Mouse (Mus musculus): ENCODE data around the gene Usp28. TPM values are rescaled to one million over a fixed set of nuclear protein-coding genes. Genes with fewer than 3 reads are reported as not detected.
A peak's percentile ranks its signal among the peaks of the same experiment; 100 is the strongest.
"Not testable (repeated sequence)": the region's sequence is repeated elsewhere in the genome, so short reads cannot be mapped to it uniquely, and the experiment has no call there.

Usp28 gene
- total RNA-seq, 1 experiment, result 70.1 TPM

DNA sequence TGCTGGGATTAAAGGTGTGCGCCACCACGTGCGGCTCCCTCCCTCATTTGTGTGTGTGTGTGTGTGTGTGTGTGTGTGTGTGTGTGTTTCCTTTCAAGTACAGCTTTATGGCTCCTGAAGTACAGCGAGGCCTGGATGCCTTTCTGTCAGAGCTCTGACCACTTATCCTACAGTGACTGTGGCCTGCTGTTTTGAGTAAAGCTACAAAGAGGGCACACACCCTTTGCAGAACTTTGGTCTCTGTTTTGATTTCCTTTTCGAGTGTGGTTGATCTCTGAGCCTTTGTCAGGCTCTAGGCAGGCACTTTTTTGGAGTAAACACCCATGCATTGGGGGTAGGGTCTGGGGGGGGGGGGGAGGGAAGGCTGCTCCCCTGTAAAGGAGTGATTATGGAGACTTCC is 4.8 kb upstream of the Usp28 start:
- TF ChIP-seq CHD2 (IDR thresholded peaks at IDR 0.05; ENCODE audit: low read depth, low read length) (no peak), HCFC1 (IDR thresholded peaks at IDR 0.05; ENCODE audit: borderline replicate concordance, insufficient read depth, low read length) (no peak), ZNF384 (IDR thresholded peaks at IDR 0.05; ENCODE audit: low read depth, low read length) (no peak)
- Histone ChIP-seq H3K4me1 (ENCODE audit: control insufficient read depth in 2 of 2, insufficient read depth in 2 of 2, low read length in 2 of 2, poor library complexity in 1 of 2) (peaks cover 3 to 12% of the 10 kb centered on the region in 2 experiments; a peak in 2 of 4 replicates), H3K9me3 (ENCODE audit: control insufficient read depth, insufficient read depth, low read depth, low read length) (no peaks in the 10 kb centered on the region), H3K36me3 (ENCODE audit: control insufficient read depth, insufficient read depth, low read length, poor library complexity, severe bottlenecking) (no peaks in the 10 kb centered on the region), H3K27ac (ENCODE audit: insufficient read depth, low read depth, low read length, poor library complexity, severe bottlenecking) (0 out of 2 replicates have a peak overlapping the region, but pooled peaks have one; percentile 1), H3K4me3 (ENCODE audit: insufficient read depth in 1 of 2, low read depth in 1 of 2, low read length in 2 of 2, poor library complexity in 1 of 2, severe bottlenecking in 1 of 2) (no peak overlapping the region), H3K9ac (ENCODE audit: insufficient read depth, low read depth, low read length, poor library complexity, severe bottlenecking) (no peak overlapping the region)
- no peak for DNase-seq (ENCODE audit: low read depth, low spot score)
- in situ Hi-C loops (cut with MboI; ENCODE audit: low sequenced_read_pairs in 2 of 2, unreplicated experiment in 2 of 2), result no loop called here

DNA sequence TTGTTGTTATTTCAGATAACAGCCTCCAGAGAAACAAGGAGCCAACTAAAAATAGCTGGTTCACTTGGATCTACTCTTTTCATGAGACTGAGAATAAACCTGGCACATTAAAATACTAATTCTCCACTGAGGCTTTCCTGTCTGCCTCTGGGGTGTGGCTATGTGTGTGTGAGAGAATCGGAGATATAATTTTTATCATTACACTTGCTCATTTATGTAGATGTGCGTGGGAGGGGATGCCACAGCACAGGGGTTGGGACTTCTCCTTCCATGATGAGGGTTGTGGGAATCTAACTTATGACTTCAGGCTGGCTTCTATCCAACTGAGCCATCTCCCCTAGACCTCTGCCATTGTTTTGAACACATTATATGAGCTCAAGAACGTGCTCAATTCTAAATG is 4.4 kb upstream of the Usp28 start:
- peaks cover 3 to 12% of the 10 kb centered on the region in 2 experiments; a peak in 2 of 4 replicates for H3K4me1 ChIP-seq (ENCODE audit: control insufficient read depth in 2 of 2, insufficient read depth in 2 of 2, low read length in 2 of 2, poor library complexity in 1 of 2)
- no peaks in the 10 kb centered on the region for H3K36me3 ChIP-seq (ENCODE audit: control insufficient read depth, insufficient read depth, low read length, poor library complexity, severe bottlenecking)
- TF ChIP-seq HCFC1 (IDR thresholded peaks at IDR 0.05; ENCODE audit: borderline replicate concordance, insufficient read depth, low read length), result no peak
- no peak for TF ChIP-seq MAFK (IDR thresholded peaks at IDR 0.05; ENCODE audit: insufficient read depth, low read depth, low read length)
- no peak for TF ChIP-seq ZC3H11A (IDR thresholded peaks at IDR 0.05; ENCODE audit: borderline replicate concordance, low read depth, low read length)
- no peak for TF ChIP-seq CHD2 (IDR thresholded peaks at IDR 0.05; ENCODE audit: low read depth, low read length)
- TF ChIP-seq ZNF384 (IDR thresholded peaks at IDR 0.05; ENCODE audit: low read depth, low read length), result no peak
- H3K27ac ChIP-seq (ENCODE audit: insufficient read depth, low read depth, low read length, poor library complexity, severe bottlenecking), result no peak overlapping the region
- H3K9me3 ChIP-seq (ENCODE audit: control insufficient read depth, insufficient read depth, low read depth, low read length), result no peaks in the 10 kb centered on the region
- H3K9ac ChIP-seq (ENCODE audit: insufficient read depth, low read depth, low read length, poor library complexity, severe bottlenecking), result no peak overlapping the region
- DNase-seq (ENCODE audit: low read depth, low spot score), result no peak
- in situ Hi-C loops (cut with MboI; ENCODE audit: low sequenced_read_pairs in 2 of 2, unreplicated experiment in 2 of 2), result no loop called here
- H3K4me3 ChIP-seq (ENCODE audit: insufficient read depth in 1 of 2, low read depth in 1 of 2, low read length in 2 of 2, poor library complexity in 1 of 2, severe bottlenecking in 1 of 2), result no peak overlapping the region

GRCm38 (mm10) chr9:48981827-48982226 is 3.3 kb upstream of the Usp28 start:
- TF ChIP-seq ZNF384 (IDR thresholded peaks at IDR 0.05; ENCODE audit: low read depth, low read length) (no peak), HCFC1 (IDR thresholded peaks at IDR 0.05; ENCODE audit: borderline replicate concordance, insufficient read depth, low read length) (no peak), CHD2 (IDR thresholded peaks at IDR 0.05; ENCODE audit: low read depth, low read length) (no peak), MAFK (IDR thresholded peaks at IDR 0.05; ENCODE audit: insufficient read depth, low read depth, low read length) (no peak), ZC3H11A (IDR thresholded peaks at IDR 0.05; ENCODE audit: borderline replicate concordance, low read depth, low read length) (no peak)
- Histone ChIP-seq H3K9ac (ENCODE audit: insufficient read depth, low read depth, low read length, poor library complexity, severe bottlenecking) (no peak overlapping the region), H3K27ac (ENCODE audit: insufficient read depth, low read depth, low read length, poor library complexity, severe bottlenecking) (no peak overlapping the region), H3K36me3 (ENCODE audit: control insufficient read depth, insufficient read depth, low read length, poor library complexity, severe bottlenecking) (no peaks in the 10 kb centered on the region), H3K9me3 (ENCODE audit: control insufficient read depth, insufficient read depth, low read depth, low read length) (no peaks in the 10 kb centered on the region), H3K4me3 (ENCODE audit: insufficient read depth in 1 of 2, low read depth in 1 of 2, low read length in 2 of 2, poor library complexity in 1 of 2, severe bottlenecking in 1 of 2) (no peak overlapping the region), H3K4me1 (ENCODE audit: control insufficient read depth in 2 of 2, insufficient read depth in 2 of 2, low read length in 2 of 2, poor library complexity in 1 of 2) (peaks cover 3 to 12% of the 10 kb centered on the region in 2 experiments; a peak in 2 of 4 replicates)
- DNase-seq (ENCODE audit: low read depth, low spot score), result no peak
- in situ Hi-C loops (cut with MboI; ENCODE audit: low sequenced_read_pairs in 2 of 2, unreplicated experiment in 2 of 2), result no loop called here

GRCm38 (mm10) chr9:48983801-48984200 is 1.4 kb upstream of the Usp28 start:
- TF ChIP-seq CHD2 (IDR thresholded peaks at IDR 0.05; ENCODE audit: low read depth, low read length), result 0 out of 2 replicates have a peak, but pooled peaks have one; percentile 21
- DNase-seq (ENCODE audit: low read depth, low spot score); H3K9me3 ChIP-seq (ENCODE audit: control insufficient read depth, insufficient read depth, low read depth, low read length); H3K9ac ChIP-seq (ENCODE audit: insufficient read depth, low read depth, low read length, poor library complexity, severe bottlenecking); H3K36me3 ChIP-seq (ENCODE audit: control insufficient read depth, insufficient read depth, low read length, poor library complexity, severe bottlenecking); in situ Hi-C loops (cut with MboI; ENCODE audit: low sequenced_read_pairs in 2 of 2, unreplicated experiment in 2 of 2): not testable (repeated sequence)
- peak overlapping the region; percentile 17; the same call in 1 of the 2 replicates for H3K27ac ChIP-seq (ENCODE audit: insufficient read depth, low read depth, low read length, poor library complexity, severe bottlenecking)
- H3K4me3 ChIP-seq (ENCODE audit: insufficient read depth in 1 of 2, low read depth in 1 of 2, low read length in 2 of 2, poor library complexity in 1 of 2, severe bottlenecking in 1 of 2), result peak overlapping the region in 1 of 2 experiments; percentile 81; a peak in 2 of 4 replicates
- H3K4me1 ChIP-seq (ENCODE audit: control insufficient read depth in 2 of 2, insufficient read depth in 2 of 2, low read length in 2 of 2, poor library complexity in 1 of 2), result peaks cover 0 to 15% of the 10 kb centered on the region in 2 experiments; a peak in 2 of 4 replicates

DNA sequence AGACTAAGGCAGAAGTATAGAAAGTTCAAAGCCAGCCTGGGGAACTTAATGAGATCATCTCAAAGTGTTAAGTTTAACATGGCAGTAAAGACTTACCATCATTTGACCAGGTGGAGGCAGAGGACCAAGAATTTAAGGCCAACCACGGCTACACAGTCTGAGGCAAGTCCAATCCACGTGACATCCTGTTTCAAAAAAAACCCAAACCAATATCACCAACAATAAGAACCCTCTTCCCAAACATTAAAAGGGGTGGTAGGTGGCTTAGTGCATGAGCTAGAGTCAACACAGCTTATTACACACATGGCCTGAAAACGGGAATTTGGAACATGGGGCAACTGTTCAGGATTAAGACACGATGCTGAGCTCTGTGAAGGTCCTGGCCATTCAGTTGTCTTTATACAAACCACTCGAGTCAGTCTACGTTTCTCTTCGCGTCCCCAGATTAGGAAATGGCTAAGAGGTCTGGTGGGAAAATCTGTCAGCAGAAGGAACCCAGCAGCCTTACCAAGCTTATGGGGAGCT is 793 bp upstream of the Usp28 start:
- TF ChIP-seq HCFC1 (IDR thresholded peaks at IDR 0.05; ENCODE audit: borderline replicate concordance, insufficient read depth, low read length) (no peak), CHD2 (IDR thresholded peaks at IDR 0.05; ENCODE audit: low read depth, low read length) (no peak), ZNF384 (IDR thresholded peaks at IDR 0.05; ENCODE audit: low read depth, low read length) (no peak), MAFK (IDR thresholded peaks at IDR 0.05; ENCODE audit: insufficient read depth, low read depth, low read length) (no peak), ZC3H11A (IDR thresholded peaks at IDR 0.05; ENCODE audit: borderline replicate concordance, low read depth, low read length) (no peak)
- Histone ChIP-seq H3K27ac (ENCODE audit: insufficient read depth, low read depth, low read length, poor library complexity, severe bottlenecking) (peak overlapping the region; percentile 17), H3K4me3 (ENCODE audit: insufficient read depth in 1 of 2, low read depth in 1 of 2, low read length in 2 of 2, poor library complexity in 1 of 2, severe bottlenecking in 1 of 2) (peak overlapping the region; percentile 61 to 81), H3K9ac (ENCODE audit: insufficient read depth, low read depth, low read length, poor library complexity, severe bottlenecking) (peak overlapping the region; percentile 75), H3K4me1 (ENCODE audit: control insufficient read depth in 2 of 2, insufficient read depth in 2 of 2, low read length in 2 of 2, poor library complexity in 1 of 2) (peaks cover 0 to 15% of the 10 kb centered on the region in 2 experiments; a peak in 2 of 4 replicates), H3K36me3 (ENCODE audit: control insufficient read depth, insufficient read depth, low read length, poor library complexity, severe bottlenecking) (peaks cover 3% of the 10 kb centered on the region; the same call in 1 of the 2 replicates), H3K9me3 (ENCODE audit: control insufficient read depth, insufficient read depth, low read depth, low read length) (no peaks in the 10 kb centered on the region)
- in situ Hi-C loops (cut with MboI; ENCODE audit: low sequenced_read_pairs in 2 of 2, unreplicated experiment in 2 of 2), result no loop called here
- no peak for DNase-seq (ENCODE audit: low read depth, low spot score)
